Mouse (Mus musculus) C2C12 (cell line): ENCODE measurements around the gene Dock4. TPM values are rescaled to one million over a fixed set of nuclear protein-coding genes. Genes with fewer than 3 reads are reported as not detected.

ENCODE experiments used
- H3K27me3 ChIP-seq: one replicate; pipeline ENCODE4 v1.6.1; 2011; ENCODE audit not compliant: control insufficient read depth, insufficient read depth, insufficient read length
- H3K36me3 ChIP-seq: one replicate; pipeline ENCODE4 v1.6.1; 2011; ENCODE audit not compliant: control insufficient read depth, insufficient read depth
- H3K4me3 ChIP-seq: one replicate; pipeline ENCODE4 v1.5.1; 2011; ENCODE audit warnings: mild to moderate bottlenecking, control low read depth; ENCODE audit not compliant: poor library complexity, insufficient read depth, severe bottlenecking
- H3K79me2 ChIP-seq: one replicate; pipeline ENCODE4 v1.6.1; 2011; ENCODE audit not compliant: control insufficient read depth, insufficient read depth
- H3K79me3 ChIP-seq: one replicate; pipeline ENCODE4 v1.6.1; 2011; ENCODE audit warnings: low read depth, control low read depth
- H3ac ChIP-seq: one replicate; pipeline ENCODE3; 2011; ENCODE audit warnings: low read depth; ENCODE audit not compliant: control insufficient read depth, insufficient read length
- CEBPB ChIP-seq: IDR thresholded peaks from one replicate; pipeline ENCODE4 v1.6.1; 2011; ENCODE audit warnings: low read depth, mild to moderate bottlenecking, control low read depth, moderate library complexity
- CTCF ChIP-seq: IDR thresholded peaks from one replicate; pipeline ENCODE4 v1.5.1; 2011; ENCODE audit not compliant: control insufficient read depth, insufficient read depth, insufficient read length
- FOSL1 ChIP-seq: IDR thresholded peaks from one replicate; pipeline ENCODE4 v1.8.0; 2011; ENCODE audit warnings: mild to moderate bottlenecking, low read length; ENCODE audit not compliant: poor library complexity, insufficient read depth, severe bottlenecking
- MAX ChIP-seq: IDR thresholded peaks from one replicate; pipeline ENCODE4 v1.6.1; 2011; ENCODE audit warnings: mild to moderate bottlenecking, control low read depth
- MYOD1 ChIP-seq: IDR thresholded peaks from one replicate; pipeline ENCODE4 v1.6.1; 2011; ENCODE audit warnings: low read depth; ENCODE audit not compliant: control insufficient read depth, insufficient read length
- MYOG ChIP-seq: IDR thresholded peaks from one replicate; pipeline ENCODE4 v1.6.1; 2011; ENCODE audit not compliant: control insufficient read depth, insufficient read length; ENCODE audit errors: extremely low read depth
- USF1 ChIP-seq: IDR thresholded peaks from one replicate; pipeline ENCODE4 v1.6.1; 2011; ENCODE audit warnings: low read depth, mild to moderate bottlenecking, control low read depth, moderate library complexity
- polyA plus RNA-seq: library from polyadenylated mRNA; unstranded; fragments of >200 nt; fragmentation: generic; extraction: Trizol; gene quantifications from one replicate; pipeline ENCODE4 v1.2.1, GENCODE M21; 2012; ENCODE audit warnings: missing spikeins

The Dock4 gene
- polyA plus RNA-seq, 1 experiment: 0.80 TPM

GRCm38 (mm10) chr12:40580351-40580750 lies 134.6 kb downstream of the Dock4 start:
- Histone ChIP-seq H3K79me3 (no peaks in the 10 kb centered on the region), H3K27me3 (no peaks in the 10 kb centered on the region), H3ac (no peak overlapping the region), H3K4me3 (no peak overlapping the region), H3K36me3 (no peaks in the 10 kb centered on the region), H3K79me2 (no peaks in the 10 kb centered on the region)
- TF ChIP-seq MYOD1: no peak
- no peak for TF ChIP-seq MYOG
- no peak for TF ChIP-seq CEBPB
- TF ChIP-seq USF1: no peak
- TF ChIP-seq MAX: no peak
- no peak for TF ChIP-seq FOSL1
- no peak for TF ChIP-seq CTCF

GRCm38 (mm10) chr12:40581037-40581436 lies 135.3 kb downstream of the Dock4 start:
- H3ac ChIP-seq: no peak overlapping the region
- no peaks in the 10 kb centered on the region for H3K36me3 ChIP-seq
- no peaks in the 10 kb centered on the region for H3K79me2 ChIP-seq
- no peaks in the 10 kb centered on the region for H3K79me3 ChIP-seq
- H3K4me3 ChIP-seq: no peak overlapping the region
- H3K27me3 ChIP-seq: no peaks in the 10 kb centered on the region
- TF ChIP-seq CEBPB: no peak
- no peak for TF ChIP-seq MAX
- TF ChIP-seq MYOD1: no peak

- H3ac ChIP-seq: no peak overlapping the region
These were observed 136.3 kb downstream of the Dock4 start for GRCm38 (mm10) chr12:40582059-40582458.

GRCm38 (mm10) chr12:40584526-40585289 lies 139.0 kb downstream of the Dock4 start:
- Histone ChIP-seq H3ac (no peak overlapping the region), H3K36me3 (no peaks in the 10 kb centered on the region)
- TF ChIP-seq USF1 (no peak), CTCF (no peak), MAX (no peak), MYOD1 (no peak), CEBPB (no peak), FOSL1 (no peak)

More at GRCm38 (mm10) chr12:40582059-40582458, 136.3 kb downstream of the Dock4 start:
- no peaks in the 10 kb centered on the region for H3K27me3 ChIP-seq
- no peaks in the 10 kb centered on the region for H3K79me3 ChIP-seq
- H3K79me2 ChIP-seq: no peaks in the 10 kb centered on the region
- TF ChIP-seq CEBPB: peak; percentile 75
- no peak for TF ChIP-seq FOSL1
- TF ChIP-seq CTCF: no peak
- no peak for TF ChIP-seq MYOD1
- H3K36me3 ChIP-seq: no peaks in the 10 kb centered on the region
- no peak overlapping the region for H3K4me3 ChIP-seq

GRCm38 (mm10) chr12:40585456-40586141 lies 139.8 kb downstream of the Dock4 start:
- Histone ChIP-seq H3K36me3 (no peaks in the 10 kb centered on the region), H3ac (no peak overlapping the region), H3K79me3 (no peaks in the 10 kb centered on the region), H3K27me3 (no peaks in the 10 kb centered on the region), H3K79me2 (no peaks in the 10 kb centered on the region), H3K4me3 (no peak overlapping the region)
- TF ChIP-seq CTCF: no peak
- no peak for TF ChIP-seq USF1
- no peak for TF ChIP-seq MAX
- TF ChIP-seq FOSL1: no peak
- no peak for TF ChIP-seq MYOG
- TF ChIP-seq MYOD1: no peak
- no peak for TF ChIP-seq CEBPB

More at GRCm38 (mm10) chr12:40584526-40585289, 139.0 kb downstream of the Dock4 start:
- H3K4me3 ChIP-seq: no peak overlapping the region
- no peaks in the 10 kb centered on the region for H3K79me3 ChIP-seq
- no peaks in the 10 kb centered on the region for H3K79me2 ChIP-seq
- no peaks in the 10 kb centered on the region for H3K27me3 ChIP-seq

GRCm38 (mm10) chr12:40594161-40594560 lies 148.4 kb downstream of the Dock4 start:
- no peaks in the 10 kb centered on the region for H3K36me3 ChIP-seq
- no peak overlapping the region for H3ac ChIP-seq
- TF ChIP-seq MAX (no peak), CTCF (no peak), FOSL1 (no peak), MYOG (no peak), USF1 (no peak), MYOD1 (no peak), CEBPB (no peak)
- H3K27me3 ChIP-seq: no peaks in the 10 kb centered on the region
- no peak overlapping the region for H3K4me3 ChIP-seq
- H3K79me2 ChIP-seq: no peaks in the 10 kb centered on the region
- H3K79me3 ChIP-seq: no peaks in the 10 kb centered on the region
